Mouse (Mus musculus): ENCODE data around the gene Brat1. TPM values are rescaled to one million over a fixed set of nuclear protein-coding genes. Genes with fewer than 3 reads are reported as not detected.

Brat1 gene
- polyA plus RNA-seq, 1 experiment from 2014 or later, result 24.3 TPM

- no peaks in the 10 kb centered on the region for H3K36me3 ChIP-seq (ENCODE audit: control insufficient read depth, insufficient read depth, low read length)
- peak; percentile 50; the same call in 1 of the 2 replicates for ATAC-seq
- H3K4me1 ChIP-seq (ENCODE audit: control insufficient read depth, insufficient read depth, low read depth, low read length), result peaks cover 27% of the 10 kb centered on the region
- H3K4me2 ChIP-seq (ENCODE audit: low read length), result no peak overlapping the region
- H3K27ac ChIP-seq (ENCODE audit: low read depth, low read length), result peak overlapping the region; percentile 84
- no peak overlapping the region; the same call in 1 of the 2 replicates for H3K9ac ChIP-seq (ENCODE audit: low read depth, low read length)
- no peaks in the 10 kb centered on the region for H3K27me3 ChIP-seq (replicated peaks; ENCODE audit: control insufficient read depth, insufficient read depth, low read length)
- no peak overlapping the region for H3K4me3 ChIP-seq (ENCODE audit: low read length)
- 44% methylated on average over 5 of the region's 5 CpGs for WGBS
- no peaks in the 10 kb centered on the region for H3K9me3 ChIP-seq (ENCODE audit: control insufficient read depth, low read length)
Observed at GRCm38 (mm10) chr5:140768333-140768732, 63.5 kb downstream of the Brat1 start.

Other genes with a start within 250 kb of the Brat1 start
- gene Chst12, start 199.5 kb upstream of the Brat1 start, polyA plus RNA-seq (2015; fragmentation: Nextera tagmentation; extraction: Ambion mirVana), result 27.6 and 30.3 TPM in 2 replicates
- 0.36 TPM in 1 of 2 replicates, not detected in the other for gene Grifin, start 139.9 kb upstream of the Brat1 start, polyA plus RNA-seq (2015; fragmentation: Nextera tagmentation; extraction: Ambion mirVana)
- gene Lfng, start 97.7 kb upstream of the Brat1 start, polyA plus RNA-seq (2015; fragmentation: Nextera tagmentation; extraction: Ambion mirVana), result 27.1 and 30.2 TPM in 2 replicates
- gene Ttyh3, start 56.0 kb upstream of the Brat1 start, polyA plus RNA-seq (2015; fragmentation: Nextera tagmentation; extraction: Ambion mirVana), result 56.0 and 68.9 TPM in 2 replicates
- gene Iqce, start 2.6 kb upstream of the Brat1 start, polyA plus RNA-seq (2015; fragmentation: Nextera tagmentation; extraction: Ambion mirVana), result 27.9 and 28.6 TPM in 2 replicates
- gene Amz1, start 19.1 kb downstream of the Brat1 start, polyA plus RNA-seq (2015; fragmentation: Nextera tagmentation; extraction: Ambion mirVana), result 6.3 and 6.6 TPM in 2 replicates
- 10.3 and 11.1 TPM in 2 replicates for gene Gna12, start 125.4 kb downstream of the Brat1 start, polyA plus RNA-seq (2015; fragmentation: Nextera tagmentation; extraction: Ambion mirVana)